In genomic region chr11:20231128-20231878, GRCm38 (mm10) we compare ENCODE assay signal across 8 mouse cellular contexts. TPM values are rescaled to one million over a fixed set of nuclear protein-coding genes. Genes with fewer than 3 reads are reported as not detected.
A peak's percentile ranks its signal among the peaks of the same experiment; 100 is the strongest.
DNase-seq lines count a peak whose midpoint lies in the region; ATAC-seq and TF ChIP-seq lines count a peak whose summit lies in the region.

No protein-coding gene starts in this region.

- H3K4me1 ChIP-seq in forebrain, embryonic 16.5 days (replicated peaks; ENCODE audit: control insufficient read depth, insufficient read depth, low read length), result no peaks in the 10 kb centered on the region; the same call in 1 of the 2 replicates
- no peaks in the 10 kb centered on the region for H3K4me1 ChIP-seq in intestine, embryonic 14.5 days (replicated peaks; ENCODE audit: control insufficient read depth, insufficient read depth, low read length)
- H3K4me1 ChIP-seq in lung, postnatal 0 days (ENCODE audit: insufficient read depth, low read depth, low read length), result no peaks in the 10 kb centered on the region

- H3K27ac ChIP-seq in forebrain, embryonic 16.5 days (ENCODE audit: low read length), result peak overlapping the region; percentile 29
- peak overlapping the region; percentile 51; the same call in 1 of the 2 replicates for H3K27ac ChIP-seq in intestine, embryonic 14.5 days (ENCODE audit: low read depth)
- H3K27ac ChIP-seq in lung, postnatal 0 days (ENCODE audit: low read length), result peak overlapping the region; percentile 33

- ATAC-seq in forebrain, embryonic 16.5 days, result no peak
- ATAC-seq in intestine, embryonic 14.5 days (replicated peaks; ENCODE audit: low FRiP score, low TSS enrichment, low read depth), result no peak
- ATAC-seq in lung, postnatal 0 days, result peak; percentile 95

- DNase-seq in adrenal gland, adult (ENCODE audit: inconsistent age in 2 of 2, low spot score in 1 of 2), result peak; percentile 64 to 79
- DNase-seq in adrenal gland, postnatal 4 days (ENCODE audit: low spot score in 2 of 2), result no peak
- peak; percentile 95 for DNase-seq in WW6 (ENCODE audit: low read depth, low spot score)
- DNase-seq in intestine, embryonic 14.5 days (ENCODE audit: low spot score), result no peak
- DNase-seq in lung, postnatal 0 days (ENCODE audit: low spot score), result peak; percentile 86
- peak; percentile 63 for DNase-seq in splenic B cell, adult 2 months (ENCODE audit: low read depth, low spot score)
- DNase-seq in frontal cortex, postnatal 25 days (ENCODE audit: low spot score in 2 of 2), result no peak

- WGBS in forebrain, embryonic 16.5 days, result 35% methylated on average over 8 of the region's 8 CpGs
- 75% methylated on average over 8 of the region's 8 CpGs for WGBS in intestine, embryonic 14.5 days
- WGBS in lung, postnatal 0 days, result 50% methylated on average over 8 of the region's 8 CpGs

- peaks cover 39% of the 10 kb centered on the region for H3K36me3 ChIP-seq in forebrain, embryonic 16.5 days (ENCODE audit: control insufficient read depth, insufficient read depth)
- H3K36me3 ChIP-seq in intestine, embryonic 14.5 days (ENCODE audit: control insufficient read depth, insufficient read depth, low read length), result peaks cover 86% of the 10 kb centered on the region
- peaks cover 15% of the 10 kb centered on the region for H3K36me3 ChIP-seq in lung, postnatal 0 days (ENCODE audit: insufficient read depth, low read length)
- H3K36me3 ChIP-seq in splenic B cell, adult 2 months (ENCODE audit: control insufficient read depth, insufficient read depth, low read length, poor library complexity, severe bottlenecking), result peaks cover 3% of the 10 kb centered on the region; the same call in 1 of the 2 replicates

- H3K4me2 ChIP-seq in forebrain, embryonic 16.5 days (ENCODE audit: low read length), result no peak overlapping the region
- H3K4me2 ChIP-seq in intestine, embryonic 14.5 days (ENCODE audit: low read length), result no peak overlapping the region
- H3K4me2 ChIP-seq in lung, postnatal 0 days (replicated peaks; ENCODE audit: low read depth, low read length), result no peak overlapping the region

- no peak overlapping the region for H3K4me3 ChIP-seq in forebrain, embryonic 16.5 days (replicated peaks; ENCODE audit: low read length)
- no peak overlapping the region for H3K4me3 ChIP-seq in intestine, embryonic 14.5 days (ENCODE audit: low read depth, low read length)
- no peak overlapping the region for H3K4me3 ChIP-seq in lung, postnatal 0 days (ENCODE audit: low read depth, low read length)

- peak; percentile 97 for TF ChIP-seq EP300 in lung, postnatal 0 days (IDR thresholded peaks at IDR 0.05)

- H3K9me3 ChIP-seq in forebrain, embryonic 16.5 days (ENCODE audit: control insufficient read depth, low read length), result no peaks in the 10 kb centered on the region
- no peaks in the 10 kb centered on the region for H3K9me3 ChIP-seq in intestine, embryonic 14.5 days (ENCODE audit: control insufficient read depth, low read length)
- H3K9me3 ChIP-seq in lung, postnatal 0 days (ENCODE audit: low read length), result no peaks in the 10 kb centered on the region

- H3K27me3 ChIP-seq in forebrain, embryonic 16.5 days (replicated peaks; ENCODE audit: control insufficient read depth, insufficient read depth, low read length), result no peaks in the 10 kb centered on the region
- H3K27me3 ChIP-seq in intestine, embryonic 14.5 days (replicated peaks; ENCODE audit: control insufficient read depth, insufficient read depth, low read length), result no peaks in the 10 kb centered on the region
- H3K27me3 ChIP-seq in lung, postnatal 0 days (replicated peaks; ENCODE audit: insufficient read depth, low read length), result no peaks in the 10 kb centered on the region
- no peaks in the 10 kb centered on the region for H3K27me3 ChIP-seq in splenic B cell, adult 2 months (ENCODE audit: control insufficient read depth, insufficient read depth, low read length, poor library complexity, severe bottlenecking)

- peak; percentile 35 for TF ChIP-seq CTCF in lung, postnatal 0 days (IDR thresholded peaks at IDR 0.05)

- H3K9ac ChIP-seq in forebrain, embryonic 16.5 days (replicated peaks; ENCODE audit: low read depth, low read length), result no peak overlapping the region
- H3K9ac ChIP-seq in intestine, embryonic 14.5 days (ENCODE audit: low read length), result no peak overlapping the region
- no peak overlapping the region for H3K9ac ChIP-seq in lung, postnatal 0 days (replicated peaks; ENCODE audit: low read depth)

RNA-seq across cellular contexts. Expression of gene Cep68, which starts 17.9 kb away (rescaled TPM):
- 10 to 100 TPM; 37.0 to 37.3 TPM for total RNA-seq in adrenal gland, postnatal 4 days (2021)
- 29.1 and 29.8 TPM in 2 replicates for polyA plus RNA-seq in forebrain, embryonic 16.5 days (2015; fragmentation: Nextera tagmentation; extraction: Ambion mirVana)
- 34.1 and 38.0 TPM in 2 replicates for polyA plus RNA-seq in intestine, embryonic 14.5 days (2014; fragmentation: Nextera tagmentation; extraction: Ambion mirVana)
- 12.5 and 14.7 TPM in 2 replicates for polyA plus RNA-seq in lung, postnatal 0 days (2015; fragmentation: Nextera tagmentation; extraction: Ambion mirVana)

RNA-seq across cellular contexts. Expression of gene Rab1a, which starts 30.1 kb away (rescaled TPM):
- total RNA-seq in adrenal gland, postnatal 4 days (2021), result 100 to 1,000 TPM; 153 to 164 TPM
- 315 and 341 TPM in 2 replicates for polyA plus RNA-seq in forebrain, embryonic 16.5 days (2015; fragmentation: Nextera tagmentation; extraction: Ambion mirVana)
- polyA plus RNA-seq in intestine, embryonic 14.5 days (2014; fragmentation: Nextera tagmentation; extraction: Ambion mirVana), result 216 and 226 TPM in 2 replicates
- polyA plus RNA-seq in lung, postnatal 0 days (2015; fragmentation: Nextera tagmentation; extraction: Ambion mirVana), result 244 and 267 TPM in 2 replicates

Comparison
In these comparisons a context has a peak if more than half of its experiments do, and no peak if none do; other contexts are left out.
1. DNase-seq: peak in adrenal gland, adult (2 of 2), WW6 (single experiment), lung, postnatal 0 days (single experiment) and splenic B cell, adult 2 months (single experiment); none in adrenal gland, postnatal 4 days (0 of 2), intestine, embryonic 14.5 days (single experiment) and frontal cortex, postnatal 25 days (0 of 2).
2. Peak in every context shown above with its lines, with median percentiles within 50 percentile points of each other: H3K27ac ChIP-seq.